Mouse (Mus musculus) neural tube, embryonic 12.5 days (tissue): ENCODE data around the gene Sesn1. TPM values are rescaled to one million over a fixed set of nuclear protein-coding genes. Genes with fewer than 3 reads are reported as not detected.
"Not testable (repeated sequence)": the region's sequence is repeated elsewhere in the genome, so short reads cannot be mapped to it uniquely, and the experiment has no call there.

Experiments used
- ATAC-seq: fragments of 200-750 bp; cut with Nextera tagmentation; 2 replicates; pipeline ENCODE4 v1.8.0; 2017; ENCODE audit warnings: low read depth, mild to moderate bottlenecking, moderate TSS enrichment, moderate library complexity; ENCODE audit not compliant: low FRiP score
- H3K27ac ChIP-seq: fragments of 300-500 bp; sonication (generic); 2 replicates; pipeline ENCODE4 v1.5.1; 2016
- H3K27me3 ChIP-seq: fragments of 300-500 bp; sonication (generic); replicated peaks from 2 replicates; pipeline ENCODE4 v1.6.1; 2016; ENCODE audit warnings: mild to moderate bottlenecking
- H3K36me3 ChIP-seq: fragments of 300-500 bp; sonication (generic); 2 replicates; pipeline ENCODE4 v1.6.1; 2016; ENCODE audit warnings: mild to moderate bottlenecking
- H3K4me1 ChIP-seq: fragments of 300-500 bp; sonication (generic); 2 replicates; pipeline ENCODE4 v1.6.1; 2016
- H3K4me2 ChIP-seq: fragments of 300-500 bp; sonication (generic); replicated peaks from 2 replicates; pipeline ENCODE4 v1.6.1; 2016; ENCODE audit warnings: mild to moderate bottlenecking
- H3K4me3 ChIP-seq: fragments of 300-500 bp; sonication (generic); 2 replicates; pipeline ENCODE4 v1.5.1; 2016
- H3K9ac ChIP-seq: fragments of 300-500 bp; sonication (generic); 2 replicates; pipeline ENCODE4 v1.6.1; 2016; ENCODE audit warnings: mild to moderate bottlenecking
- H3K9me3 ChIP-seq: fragments of 300-500 bp; sonication (generic); 2 replicates; pipeline ENCODE4 v1.6.1; 2016; ENCODE audit warnings: mild to moderate bottlenecking
- WGBS: fragments of 180-500 bp; shearing (Covaris S2); methylation state at CpG from one replicate; pipeline ENCODE4 v1.1.7; 2016; 5-methylcytosine and 5-hydroxymethylcytosine counted together
- polyA plus RNA-seq: library from polyadenylated mRNA; unstranded; fragments of >200 nt; fragmentation: Nextera tagmentation; extraction: Ambion mirVana; gene quantifications from 2 replicates; pipeline ENCODE4 v1.2.1, GENCODE M21; 2016

The Sesn1 gene
- polyA plus RNA-seq, 1 experiment from 2014 or later: 34.6 TPM

DNA sequence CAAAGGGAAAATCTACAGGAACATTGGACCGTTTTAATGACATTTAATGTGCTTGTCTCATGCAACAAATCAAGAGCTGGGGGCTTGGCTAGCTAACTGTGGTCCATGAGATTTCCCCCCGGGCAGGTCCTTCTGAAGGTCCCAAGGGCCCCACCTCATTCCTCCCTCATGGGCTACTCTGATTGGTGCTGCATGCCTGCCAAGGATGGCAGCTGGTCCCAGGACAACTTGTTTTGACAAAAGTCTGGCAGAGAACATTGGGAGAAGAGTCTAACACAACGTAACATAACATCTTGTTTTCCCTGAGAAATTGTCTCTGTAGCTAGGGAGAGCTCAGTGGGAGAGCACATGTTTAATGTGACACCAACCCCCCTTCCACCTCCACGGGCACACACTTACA is 126.4 kb downstream of the Sesn1 start:
- Histone ChIP-seq H3K4me1 (peaks cover 20% of the 10 kb centered on the region), H3K36me3 (no peaks in the 10 kb centered on the region), H3K27ac (no peak overlapping the region), H3K4me2 (no peak overlapping the region), H3K9ac (no peak overlapping the region), H3K27me3 (no peaks in the 10 kb centered on the region), H3K4me3 (no peak overlapping the region), H3K9me3 (no peaks in the 10 kb centered on the region)
- no peak for ATAC-seq
- 56% methylated on average over 4 of the region's 4 CpGs for WGBS

DNA sequence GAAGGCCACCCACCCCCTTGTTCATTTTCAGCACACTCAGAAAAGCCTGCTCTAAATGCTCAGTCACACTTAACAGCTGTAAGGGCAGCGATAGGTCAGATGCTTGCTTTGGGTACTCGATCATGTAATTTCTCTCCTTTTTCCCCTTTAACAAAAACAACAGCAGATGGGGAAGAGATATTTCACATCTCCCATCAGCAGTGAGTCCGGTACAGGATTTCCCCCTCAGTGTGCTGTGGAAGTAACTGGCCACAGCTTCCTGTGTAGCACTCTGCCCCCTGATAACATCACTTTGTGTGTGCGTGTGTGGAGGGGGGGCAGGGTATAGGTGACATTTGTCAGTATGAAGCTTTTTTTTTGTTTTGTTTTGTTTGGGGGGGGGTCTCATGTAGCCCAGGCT is 127.4 kb downstream of the Sesn1 start:
- Histone ChIP-seq H3K27ac (no peak overlapping the region), H3K4me2 (no peak overlapping the region), H3K9ac (no peak overlapping the region), H3K9me3 (no peaks in the 10 kb centered on the region), H3K4me3 (no peak overlapping the region), H3K4me1 (peaks cover 15% of the 10 kb centered on the region), H3K36me3 (no peaks in the 10 kb centered on the region), H3K27me3 (no peaks in the 10 kb centered on the region)
- ATAC-seq: no peak
- 52% methylated on average over 4 of the region's 4 CpGs for WGBS

DNA sequence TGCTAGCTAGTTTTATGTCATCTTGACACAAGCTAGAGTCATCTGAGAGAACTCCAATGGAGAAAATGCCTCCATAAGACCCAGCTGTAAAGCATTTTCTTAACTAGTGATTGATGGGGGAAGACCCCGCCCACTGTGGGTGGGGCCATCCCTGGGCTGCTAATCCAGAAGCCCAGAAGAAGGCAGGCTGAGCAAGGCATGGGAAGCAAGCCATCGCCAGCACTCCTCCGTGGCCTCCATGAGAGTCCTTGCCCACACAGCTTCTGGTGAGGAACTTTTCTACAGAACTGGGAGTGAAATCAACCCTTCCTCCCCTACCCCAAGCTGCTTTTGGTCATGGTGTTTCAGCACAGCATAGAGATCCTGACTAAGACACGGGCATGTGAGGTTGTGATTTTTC is 129.4 kb downstream of the Sesn1 start:
- H3K4me2 ChIP-seq: no peak overlapping the region
- no peaks in the 10 kb centered on the region for H3K27me3 ChIP-seq
- H3K9ac ChIP-seq: no peak overlapping the region
- ATAC-seq: no peak
- no peak overlapping the region for H3K27ac ChIP-seq
- no peaks in the 10 kb centered on the region for H3K9me3 ChIP-seq
- no peak overlapping the region for H3K4me3 ChIP-seq
- WGBS: 73% methylated on average over 4 of the region's 4 CpGs
- H3K36me3 ChIP-seq: no peaks in the 10 kb centered on the region
- peaks cover 15% of the 10 kb centered on the region for H3K4me1 ChIP-seq

DNA sequence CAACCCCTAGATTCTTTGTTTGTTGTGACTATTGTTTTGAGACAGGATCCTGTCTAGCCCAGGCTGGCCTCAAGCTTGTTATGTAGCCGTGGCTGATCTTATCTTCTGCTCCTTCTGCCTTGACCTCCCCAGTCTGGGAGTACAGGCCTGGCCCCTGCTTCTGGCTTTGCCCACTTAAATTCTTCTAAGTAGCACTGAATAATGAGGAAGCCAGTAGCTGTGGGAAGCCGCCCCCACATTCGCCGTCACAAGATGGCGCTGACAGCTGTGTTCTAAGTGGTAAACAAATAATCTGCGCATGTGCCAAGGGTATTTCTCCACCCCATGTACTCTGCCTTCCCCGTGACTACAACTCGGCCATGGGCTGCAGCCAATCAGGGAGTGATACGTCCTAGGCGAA is 142.6 kb downstream of the Sesn1 start:
- not testable (repeated sequence) for H3K36me3 ChIP-seq, H3K9ac ChIP-seq, H3K4me1 ChIP-seq, H3K27ac ChIP-seq, ATAC-seq, H3K4me3 ChIP-seq, H3K4me2 ChIP-seq, H3K27me3 ChIP-seq, H3K9me3 ChIP-seq
- WGBS: 95% methylated on average over 10 of the region's 10 CpGs

DNA sequence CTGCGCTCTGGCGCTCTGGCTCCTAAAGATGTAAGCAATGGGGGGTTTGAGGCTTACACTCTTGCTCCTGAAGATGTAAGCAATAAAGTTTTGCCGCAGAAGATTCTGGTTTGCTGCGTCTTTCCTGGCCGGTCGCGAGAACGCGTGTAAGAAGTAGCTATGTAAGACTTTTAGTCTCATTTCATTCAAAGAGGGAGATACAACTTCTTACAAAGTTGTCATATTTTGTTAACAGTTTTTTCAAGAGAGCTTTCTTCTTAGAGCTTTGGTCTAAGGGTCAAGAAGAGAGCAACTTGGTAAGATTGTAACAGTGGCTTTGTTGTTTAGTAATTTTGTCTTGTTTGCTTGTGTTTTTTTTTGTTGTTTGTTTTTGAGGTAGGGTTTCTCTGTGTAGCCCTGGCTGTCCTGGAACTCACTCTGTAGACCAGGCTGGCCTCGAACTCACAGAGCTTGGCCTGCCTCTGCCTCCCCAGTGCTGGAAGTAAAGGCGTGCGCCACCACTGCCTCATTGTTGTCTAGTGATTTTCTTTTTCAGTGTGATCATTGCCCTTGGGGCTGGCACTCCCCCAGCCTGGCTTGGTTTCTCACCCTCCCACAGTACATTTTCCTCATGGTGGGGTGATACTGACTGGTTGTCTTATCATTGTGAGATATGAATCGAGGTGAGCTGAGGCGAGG is 143.3 kb downstream of the Sesn1 start:
- Histone ChIP-seq H3K4me3 (no peak overlapping the region), H3K36me3 (no peaks in the 10 kb centered on the region), H3K9me3 (no peaks in the 10 kb centered on the region), H3K27me3 (no peaks in the 10 kb centered on the region), H3K4me1 (no peaks in the 10 kb centered on the region), H3K4me2 (no peak overlapping the region), H3K27ac (no peak overlapping the region), H3K9ac (no peak overlapping the region)
- 95% methylated on average over 14 of the region's 14 CpGs for WGBS
- no peak for ATAC-seq

DNA sequence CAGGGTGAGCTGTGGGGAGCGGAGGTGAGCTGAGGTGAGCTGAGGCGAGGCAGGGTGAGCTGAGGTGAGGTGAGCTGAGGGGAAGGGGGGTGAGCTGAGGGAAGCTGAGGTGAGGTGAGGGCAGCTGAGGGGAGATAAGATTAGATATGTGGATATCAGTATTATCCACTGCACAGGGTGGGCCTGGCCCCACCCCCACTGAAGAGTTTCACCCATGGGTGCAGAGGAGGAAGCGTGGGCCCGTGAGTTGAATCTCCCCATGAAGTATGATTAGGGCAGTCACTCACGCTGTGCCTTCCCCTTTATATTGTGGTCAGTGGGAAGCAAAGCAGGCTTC is 143.8 kb downstream of the Sesn1 start:
- H3K4me1 ChIP-seq: no peaks in the 10 kb centered on the region
- H3K27me3 ChIP-seq: no peaks in the 10 kb centered on the region
- no peak overlapping the region for H3K4me2 ChIP-seq
- WGBS: 98% methylated on average over 5 of the region's 5 CpGs
- H3K9ac ChIP-seq: no peak overlapping the region
- H3K36me3 ChIP-seq: no peaks in the 10 kb centered on the region
- H3K9me3 ChIP-seq: no peaks in the 10 kb centered on the region
- H3K27ac ChIP-seq: no peak overlapping the region
- no peak overlapping the region for H3K4me3 ChIP-seq
- ATAC-seq: no peak

DNA sequence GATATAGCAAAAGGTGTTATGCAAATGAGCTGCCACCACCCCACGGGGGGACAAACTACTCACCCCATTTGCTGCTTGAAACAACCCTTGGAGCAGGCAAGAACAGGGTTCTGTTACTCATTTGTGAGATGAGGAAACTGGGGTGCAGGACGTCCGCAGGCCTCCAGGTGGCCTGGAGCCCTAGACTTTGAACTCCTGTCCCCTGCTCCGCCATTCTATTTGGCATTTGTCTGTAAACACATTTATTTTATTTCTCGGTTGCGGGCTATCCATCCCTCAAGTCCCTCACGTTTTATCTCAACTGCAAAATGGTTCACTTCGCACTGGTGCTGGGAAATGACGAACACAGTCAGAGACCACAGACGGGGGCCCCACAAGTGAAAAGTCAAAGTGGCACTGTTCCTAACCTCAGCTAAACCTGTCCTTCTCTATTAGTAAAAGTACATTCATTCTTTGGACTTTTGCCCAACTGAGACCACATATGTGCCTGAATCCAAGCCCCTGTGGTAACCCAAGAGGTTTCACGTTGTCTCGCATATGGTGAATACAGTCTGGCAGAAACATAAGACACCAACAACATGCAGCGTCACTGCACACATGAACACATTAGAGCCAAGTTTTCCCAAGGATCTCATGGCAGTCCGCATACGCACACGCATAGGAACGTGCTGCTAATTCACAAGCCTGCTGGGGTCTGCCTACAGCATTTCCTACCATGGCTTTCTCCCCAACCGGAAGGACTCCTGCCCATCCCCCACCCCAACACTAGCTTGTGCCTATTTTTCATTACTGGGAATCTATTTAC is 147.9 kb downstream of the Sesn1 start:
- no peak overlapping the region for H3K4me2 ChIP-seq
- H3K9me3 ChIP-seq: no peaks in the 10 kb centered on the region
- H3K4me3 ChIP-seq: no peak overlapping the region
- no peak overlapping the region for H3K9ac ChIP-seq
- no peak overlapping the region for H3K27ac ChIP-seq
- 91% methylated on average over 18 of the region's 18 CpGs for WGBS
- 0 out of 2 replicates have a peak, but pooled peaks cover under 1% of the 10 kb centered on the region for H3K4me1 ChIP-seq
- H3K27me3 ChIP-seq: no peaks in the 10 kb centered on the region
- no peaks in the 10 kb centered on the region for H3K36me3 ChIP-seq
- ATAC-seq: no peak

Other genes starting within 250 kb of the Sesn1 start
- gene Ccdc162, start 93.3 kb upstream of the Sesn1 start, polyA plus RNA-seq: 0.27 and 0.51 TPM in 2 replicates
- 17.5 and 18.9 TPM in 2 replicates for gene Cep57l1, start 64 bp upstream of the Sesn1 start, polyA plus RNA-seq
- gene Armc2, start 208.5 kb downstream of the Sesn1 start, polyA plus RNA-seq: 1.9 and 3.1 TPM in 2 replicates